In the genomic region with DNA sequence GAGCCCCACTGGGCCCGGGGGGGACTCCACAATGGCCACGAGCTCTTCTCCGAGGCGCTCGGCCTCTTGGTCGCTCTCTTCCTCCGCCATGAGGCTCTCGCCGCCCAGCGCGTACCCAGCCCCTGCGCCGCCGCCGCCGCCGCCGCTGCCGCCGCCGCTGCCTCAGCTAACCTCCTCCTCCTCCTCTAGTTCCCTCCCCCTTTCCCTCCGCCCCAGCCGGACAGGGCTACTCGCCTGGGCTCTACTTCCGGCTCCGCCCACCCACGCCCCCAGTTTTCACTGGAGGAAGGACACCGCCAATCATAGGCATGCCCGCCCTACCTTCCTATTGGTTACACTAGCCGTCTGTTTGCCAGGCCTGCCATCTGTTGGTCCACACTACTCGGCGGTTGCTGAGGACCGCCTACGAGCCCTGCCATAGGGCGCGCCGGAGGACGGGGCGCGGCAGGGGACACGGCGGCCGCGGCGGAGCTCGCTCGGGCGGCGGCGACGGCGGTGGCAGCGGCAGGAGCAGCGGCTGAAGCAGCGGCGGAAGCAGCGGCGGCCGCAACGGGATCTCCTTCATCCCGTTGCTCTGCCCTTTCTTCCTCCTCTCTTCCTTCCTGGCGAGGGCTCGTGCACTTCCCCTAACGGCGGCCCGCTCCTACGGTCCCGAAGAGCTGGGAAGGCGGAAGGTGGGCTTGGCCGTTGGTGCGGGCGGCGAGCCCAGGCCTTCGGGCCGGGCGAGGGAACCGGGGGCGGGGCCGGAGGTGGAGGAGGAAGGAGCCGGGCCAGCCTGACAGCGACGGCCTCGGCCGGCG, we compare ENCODE assay signal across 1 mouse cellular context.
TF ChIP-seq lines count a peak whose summit lies in the region.

TSS of gene Zfp654 (minus strand) at position 90 of the 800 bp plus-strand sequence.
TSS of gene Cggbp1 (plus strand) at position 434 of the 800 bp plus-strand sequence.

TF ChIP-seq in MEL, 35 proteins besides CTCF, POLR2A, EP300 and RAD21 (continued from another document):
- TF ChIP-seq MYC (IDR thresholded peaks at IDR 0.05; ENCODE audit: low read depth, low read length) (no peak), NELFE (IDR thresholded peaks at IDR 0.05; ENCODE audit: low read depth, low read length) (peak; percentile 76), NRF1 (IDR thresholded peaks at IDR 0.05; ENCODE audit: insufficient read depth, low read depth, low read length, poor library complexity, severe bottlenecking) (peak; percentile 43), POLR2AphosphoS2 (IDR thresholded peaks at IDR 0.05; ENCODE audit: low read length) (peak; percentile 69), ZNF384 (IDR thresholded peaks at IDR 0.05; ENCODE audit: low read depth, low read length) (no peak), HCFC1 (IDR thresholded peaks at IDR 0.05; ENCODE audit: low read depth, low read length) (peak; percentile 88)
